Mouse (Mus musculus): ENCODE results near the gene Ankrd34c. TPM values are rescaled to one million over a fixed set of nuclear protein-coding genes. Genes with fewer than 3 reads are reported as not detected.

Gene Ankrd34c
- not detected for total RNA-seq (2021)
- long read RNA-seq, experiment 1: 0 reads
- long read RNA-seq, experiment 2: 0 reads

DNA sequence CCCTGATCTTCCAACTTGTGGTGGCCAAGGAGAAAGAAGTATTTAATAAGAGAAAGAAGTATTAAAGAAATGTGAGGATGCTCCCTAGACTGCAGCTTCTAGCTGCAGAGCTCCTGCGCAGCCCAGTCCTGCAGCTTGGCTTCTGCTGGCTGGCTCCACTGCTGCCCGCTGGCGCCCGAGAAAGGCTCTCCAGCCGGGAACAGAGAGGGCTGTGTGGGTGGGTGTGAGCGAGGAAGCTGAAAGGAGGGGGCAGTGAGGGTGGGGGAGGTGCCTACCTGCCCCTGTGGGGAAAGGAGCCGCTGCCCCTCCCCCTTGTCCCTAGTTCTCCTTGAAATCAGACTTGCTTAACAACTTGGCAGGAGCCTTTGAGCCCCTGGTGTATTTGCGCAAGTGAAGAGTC, at the start of gene Ankrd34c:
Gene Ankrd34c (minus strand): TSS at position 181 of the 400 bp plus-strand sequence.
- intact Hi-C loops (cut with DNase I; ENCODE audit: low total_unique reads): no loop called here
- DNase-seq: no peak

DNA sequence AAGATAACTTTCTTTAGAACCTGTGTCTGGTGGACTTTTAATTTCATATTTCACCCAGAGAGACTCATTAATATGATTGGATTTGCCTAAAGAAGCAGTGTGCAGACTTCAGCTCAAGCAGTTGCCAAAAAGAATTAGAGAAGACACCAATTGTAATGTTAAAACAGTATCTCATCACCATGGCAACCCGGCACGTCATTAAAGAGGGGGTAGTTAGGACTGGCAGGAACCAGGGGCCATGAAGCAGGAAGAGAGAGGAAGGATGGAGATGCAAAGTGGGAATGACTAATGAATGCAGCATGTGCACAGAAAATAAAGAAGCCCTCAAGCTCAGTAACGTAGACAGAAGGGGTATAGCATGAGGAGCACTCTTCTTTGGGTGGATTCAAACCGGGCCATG, 49.3 kb upstream of the Ankrd34c start:
- intact Hi-C loops (cut with DNase I; ENCODE audit: low total_unique reads): no loop called here
- DNase-seq: no peak

DNA sequence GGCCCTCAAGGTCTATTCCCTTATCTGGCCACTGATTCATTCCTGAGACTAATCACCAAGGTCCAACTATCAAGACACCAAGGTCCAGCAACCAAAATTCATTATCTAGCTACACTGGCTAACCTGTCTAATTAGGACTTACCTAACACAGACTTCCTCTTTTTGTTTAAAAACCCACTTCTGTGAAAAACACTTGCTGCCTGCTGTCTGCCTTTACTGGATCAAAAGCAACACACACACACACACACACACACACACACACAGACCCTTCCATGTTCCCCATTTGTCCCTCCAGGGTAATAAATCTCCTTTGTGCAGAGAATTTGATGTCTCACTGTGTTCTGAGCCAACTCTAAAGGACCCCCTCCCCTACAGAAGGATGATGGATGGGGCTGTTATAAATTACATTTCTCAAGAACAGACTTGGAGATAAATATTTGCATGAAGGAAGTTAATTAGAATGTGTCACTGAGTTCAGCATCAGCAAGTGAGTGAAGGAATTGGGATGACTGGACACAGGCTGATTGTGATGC, 43.2 kb upstream of the Ankrd34c start:
- intact Hi-C loops (cut with DNase I; ENCODE audit: low total_unique reads): no loop called here
- DNase-seq: no peak

DNA sequence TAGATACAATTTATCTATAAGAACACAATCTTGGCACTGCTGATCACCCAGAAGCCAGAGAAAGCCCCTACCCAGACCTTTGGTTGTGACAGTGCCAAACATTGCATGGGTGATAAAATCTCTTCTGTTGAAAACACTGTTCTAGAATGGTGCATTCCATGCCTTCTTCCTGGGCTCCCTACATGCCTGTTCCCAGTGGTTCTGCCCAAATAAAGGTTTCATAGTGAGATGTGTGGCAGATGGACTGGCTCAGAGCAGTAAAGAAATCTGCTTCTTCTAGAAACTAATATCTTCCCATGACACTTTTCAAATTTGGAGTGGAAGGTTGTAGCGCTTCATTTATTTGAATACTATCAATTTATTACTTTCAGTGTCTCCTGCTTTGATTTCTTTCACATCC, 41.0 kb upstream of the Ankrd34c start:
- no peak for DNase-seq
- intact Hi-C loops (cut with DNase I; ENCODE audit: low total_unique reads): no loop called here

DNA sequence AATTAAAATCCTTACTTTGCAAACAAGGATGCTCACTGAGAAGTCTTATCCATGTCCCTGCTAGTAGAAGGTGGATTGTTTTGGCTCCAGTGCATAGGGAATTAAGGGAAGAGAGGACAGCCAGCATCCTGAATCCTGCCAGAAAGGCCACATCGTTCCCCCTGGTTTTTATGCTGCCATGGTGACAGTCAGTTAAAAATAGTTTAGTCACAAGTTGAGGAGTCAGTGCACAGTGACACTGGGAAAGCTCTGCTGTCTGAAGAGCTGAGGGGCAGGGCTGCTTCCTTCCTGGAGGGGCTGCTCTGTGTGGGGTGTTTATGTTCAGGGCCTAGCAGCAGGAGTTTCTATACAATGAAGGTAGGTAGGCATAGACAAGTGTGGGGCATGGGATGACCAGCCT, 32.9 kb upstream of the Ankrd34c start:
- no peak for DNase-seq
- intact Hi-C loops (cut with DNase I; ENCODE audit: low total_unique reads): no loop called here

DNA sequence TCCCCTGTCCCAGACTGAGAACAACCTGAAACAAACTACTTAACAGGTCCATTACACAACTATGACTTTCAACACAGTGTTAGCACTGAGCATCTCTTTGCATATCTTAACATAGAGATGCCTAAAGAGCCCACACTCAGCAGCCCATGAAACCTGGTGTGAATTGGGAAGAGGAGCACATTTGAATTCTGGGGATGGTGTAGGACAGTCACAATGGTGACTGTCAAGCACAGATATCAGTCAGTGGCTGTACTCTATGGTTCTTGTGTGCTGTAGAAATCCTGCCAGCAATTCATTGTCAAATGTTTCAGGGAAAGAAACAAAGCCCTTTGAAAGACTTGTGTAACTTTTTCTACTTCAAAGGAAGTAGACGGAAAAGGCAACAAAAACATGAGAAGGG, 23.7 kb upstream of the Ankrd34c start:
- intact Hi-C loops (cut with DNase I; ENCODE audit: low total_unique reads): no loop called here
- DNase-seq: no peak

DNA sequence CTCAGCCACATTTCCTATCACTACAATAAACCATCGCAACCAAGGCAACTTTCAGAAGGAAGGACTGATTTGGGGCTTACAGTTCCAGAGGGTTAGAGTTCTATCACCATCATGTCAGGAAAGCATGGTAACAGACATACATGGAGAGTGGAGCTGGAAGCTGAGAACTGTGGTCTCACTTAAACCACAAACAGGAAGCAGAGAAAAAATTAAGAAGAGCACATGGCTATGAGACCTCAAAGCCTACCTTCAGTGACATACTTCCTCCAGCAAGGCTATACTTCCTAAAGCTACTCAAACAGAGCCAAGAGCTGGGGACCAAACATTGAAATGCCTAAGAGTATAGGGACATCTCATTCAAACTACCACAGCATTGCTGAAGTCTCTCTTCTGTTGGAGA, 20.3 kb upstream of the Ankrd34c start:
- DNase-seq: no peak
- intact Hi-C loops (cut with DNase I; ENCODE audit: low total_unique reads): no loop called here

DNA sequence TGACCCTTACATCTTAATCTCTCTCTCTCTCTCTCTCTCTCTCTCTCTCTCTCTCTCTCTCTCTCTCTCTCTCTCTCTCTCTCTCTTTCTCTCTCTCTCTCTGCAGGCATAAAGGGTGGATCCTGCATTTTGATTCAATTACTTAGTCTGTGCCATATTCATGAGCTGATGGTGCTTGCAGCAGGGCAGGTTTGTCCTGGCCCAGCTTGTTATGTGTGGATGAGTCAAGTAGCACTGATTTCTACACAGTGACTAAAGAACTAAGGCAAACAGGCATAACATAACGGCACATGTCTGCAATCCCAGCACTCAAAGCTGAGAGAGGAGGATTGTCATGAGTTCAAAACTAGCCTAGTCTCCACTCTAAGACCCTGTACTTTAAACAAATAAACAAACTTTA, 19.9 kb upstream of the Ankrd34c start:
- no peak for DNase-seq
- intact Hi-C loops (cut with DNase I; ENCODE audit: low total_unique reads): no loop called here

DNA sequence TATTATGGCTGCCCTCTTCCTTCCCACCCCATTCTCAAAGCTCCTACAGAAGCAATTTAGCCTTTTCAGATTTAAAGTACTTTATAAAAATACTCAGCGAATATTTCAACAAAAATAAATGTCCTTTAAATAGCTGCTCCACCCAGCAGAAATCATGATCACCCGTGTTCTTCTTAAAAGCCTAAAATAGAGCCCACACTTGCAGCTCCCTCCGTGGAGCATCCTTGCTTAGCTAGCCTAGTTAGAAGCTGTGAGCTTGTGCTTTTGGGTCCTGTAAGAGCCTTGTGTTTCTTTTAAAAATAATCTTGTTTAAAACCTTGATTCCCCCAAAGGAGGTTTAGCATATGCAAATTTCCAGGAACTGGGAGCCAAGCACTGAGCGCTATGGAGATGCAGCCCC, 19.3 kb upstream of the Ankrd34c start:
- no peak for DNase-seq
- intact Hi-C loops (cut with DNase I; ENCODE audit: low total_unique reads): no loop called here

DNA sequence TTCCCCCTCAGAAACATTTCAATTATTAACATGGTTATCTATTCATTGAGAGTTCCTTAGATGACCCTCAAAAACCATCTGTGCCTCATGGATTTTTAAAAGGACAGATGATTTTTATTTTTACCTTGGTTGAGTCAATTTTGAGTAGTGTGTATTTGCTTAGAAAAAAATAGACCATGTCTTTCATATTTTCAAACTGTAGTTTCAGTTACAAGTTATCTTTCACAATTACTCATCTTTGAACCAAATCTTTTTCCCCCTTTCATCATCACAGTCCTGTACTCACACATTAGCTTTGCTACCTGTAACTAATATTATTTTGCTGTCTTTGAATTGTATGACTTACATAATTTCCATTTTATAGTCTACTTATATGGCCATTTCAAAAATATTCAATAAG, 1.8 kb upstream of the Ankrd34c start:
- intact Hi-C loops (cut with DNase I; ENCODE audit: low total_unique reads): no loop called here
- DNase-seq: no peak

DNA sequence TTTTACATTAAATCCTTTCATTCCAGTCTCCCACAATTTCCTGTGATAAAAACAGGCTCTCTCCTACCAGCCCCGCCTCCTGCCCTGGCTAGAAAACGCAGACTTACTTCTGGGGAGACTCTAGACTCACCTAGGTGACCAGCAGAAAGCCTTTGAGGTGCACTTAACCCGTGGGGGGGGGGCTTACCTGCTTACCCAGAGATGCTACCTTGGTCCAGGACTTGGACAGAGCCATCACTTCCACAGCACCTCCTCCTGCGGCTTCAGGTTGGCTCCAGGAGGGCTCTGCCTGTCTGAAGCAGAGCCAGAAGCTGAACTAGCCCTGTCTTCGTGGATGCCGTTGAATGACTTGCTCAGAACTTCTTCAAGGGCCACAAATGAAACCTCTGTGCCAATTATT, 387 bp downstream of the Ankrd34c start:
- intact Hi-C loops (cut with DNase I; ENCODE audit: low total_unique reads): no loop called here
- no peak for DNase-seq

DNA sequence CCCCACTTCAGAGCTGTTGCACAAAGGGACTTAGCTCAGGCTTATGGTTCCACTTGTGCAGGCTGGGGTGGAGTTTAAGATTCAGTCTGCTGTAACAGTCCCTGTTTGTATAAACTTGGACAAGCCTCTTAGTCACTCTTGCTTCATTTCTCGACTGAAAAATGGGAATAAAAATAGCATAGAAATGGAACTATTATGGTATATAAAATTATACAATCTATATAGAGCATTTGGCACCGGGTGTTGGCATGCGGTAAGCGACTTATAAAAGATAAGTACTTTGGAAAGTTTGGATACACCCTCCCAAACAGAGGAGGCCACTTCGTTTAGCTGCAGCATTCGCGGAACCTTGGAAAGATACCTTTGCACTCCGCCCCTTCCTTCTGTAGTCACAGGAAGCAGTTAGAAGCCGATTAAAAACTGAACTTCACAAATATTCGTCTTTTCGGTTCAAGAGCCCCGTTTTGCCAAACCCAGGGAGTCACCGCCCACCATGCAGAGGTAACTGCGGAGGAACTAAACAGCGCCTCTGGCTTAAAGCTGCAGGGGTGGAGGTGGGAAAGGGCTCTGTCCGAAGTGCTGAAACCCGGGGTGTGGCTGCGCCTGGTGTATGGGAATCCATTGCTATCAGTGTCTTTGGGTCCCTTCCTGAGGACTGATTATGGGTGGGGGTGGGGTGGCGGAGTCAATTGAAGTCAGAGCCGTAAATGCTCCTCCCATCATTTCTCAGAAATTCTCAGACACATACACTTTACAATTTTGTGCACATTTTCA, 1.2 kb downstream of the Ankrd34c start:
- intact Hi-C loops (cut with DNase I; ENCODE audit: low total_unique reads): no loop called here
- peak; percentile 18 for DNase-seq

DNA sequence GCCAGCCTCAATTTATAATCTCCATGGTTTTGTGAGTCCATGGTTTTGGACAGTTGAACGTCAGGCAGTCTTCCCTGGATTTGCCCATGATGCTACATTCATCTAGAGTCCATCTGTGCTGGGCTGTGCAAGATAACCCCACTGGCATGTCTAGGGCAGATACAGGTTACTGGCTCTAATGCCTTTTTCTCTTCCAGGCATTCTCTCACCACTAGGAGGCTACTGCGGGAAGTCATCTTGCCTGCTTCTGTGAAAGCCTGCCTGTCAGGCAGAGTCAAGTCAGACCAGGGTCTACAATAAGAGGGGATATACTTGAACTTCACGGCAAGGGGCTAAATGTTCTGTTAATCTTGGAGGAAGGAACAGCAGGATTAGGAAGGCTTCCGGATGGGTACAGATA, 31.4 kb downstream of the Ankrd34c start:
- intact Hi-C loops (cut with DNase I; ENCODE audit: low total_unique reads): no loop called here
- no peak for DNase-seq

DNA sequence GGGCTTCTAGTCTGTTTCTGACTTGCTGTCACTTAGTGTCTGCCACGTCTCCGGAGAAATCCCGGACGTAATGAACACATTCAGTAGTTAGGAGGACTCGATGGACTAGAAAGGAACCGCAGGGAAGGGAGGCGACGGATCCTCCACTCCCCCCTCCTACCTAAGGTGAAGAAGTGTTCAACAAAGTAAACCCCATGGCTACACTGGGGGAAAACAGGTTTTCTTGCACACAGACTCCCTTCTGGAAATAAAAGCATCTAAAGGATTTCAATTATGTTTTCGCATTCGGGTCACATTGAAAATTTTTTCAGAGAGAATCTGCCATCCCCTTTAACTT, 33.1 kb downstream of the Ankrd34c start:
- DNase-seq: no peak
- intact Hi-C loops (cut with DNase I; ENCODE audit: low total_unique reads): no loop called here

DNA sequence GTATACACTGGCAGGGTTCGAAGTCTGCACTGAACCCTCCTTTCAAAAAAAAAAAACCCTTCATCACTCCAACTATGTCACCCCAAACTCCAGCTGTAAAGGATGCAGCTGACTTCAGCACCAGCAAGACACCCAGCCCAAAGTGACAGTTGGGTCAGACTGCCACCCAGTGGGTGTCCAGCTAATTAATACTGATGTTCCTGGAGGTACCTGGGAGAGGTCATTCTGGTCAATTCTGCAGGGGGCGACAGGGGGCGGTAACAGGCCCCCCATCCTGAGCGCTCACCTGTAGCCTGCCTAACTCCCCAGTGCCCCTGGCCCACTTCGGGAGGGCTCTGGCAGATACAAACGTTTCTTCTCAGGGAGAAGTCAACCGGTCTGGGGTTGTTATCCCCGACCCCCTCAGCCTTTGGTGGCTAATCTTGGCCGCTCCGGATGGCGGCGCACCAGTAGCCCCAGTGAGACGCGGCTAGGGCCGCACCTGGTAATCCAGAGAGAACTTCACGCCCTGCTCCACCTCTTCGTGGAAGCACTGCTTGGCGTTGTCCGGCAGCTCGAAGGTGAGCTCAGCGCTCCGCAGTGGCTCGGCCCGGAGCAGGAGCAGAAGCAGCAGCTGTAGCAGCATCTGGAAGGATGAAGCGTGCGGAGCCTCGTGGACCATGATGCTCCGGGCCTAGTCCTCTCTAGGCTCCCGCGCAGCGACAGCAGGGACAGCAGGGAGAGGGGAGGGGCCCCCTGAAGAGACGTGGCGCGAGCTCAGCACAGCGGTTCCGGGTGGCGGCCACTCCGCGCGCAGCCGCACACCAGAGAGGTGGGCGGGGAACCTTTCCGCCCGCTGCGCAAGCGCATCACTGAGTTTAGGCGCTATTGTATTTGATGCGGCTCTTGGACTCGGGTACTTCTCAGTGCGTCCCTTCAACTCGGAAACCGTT, 33.7 kb downstream of the Ankrd34c start, which contains the start of gene Tmed3:
Gene Tmed3 (minus strand): TSS at position 804 of the 932 bp plus-strand sequence.
- DNase-seq: peak; percentile 91
- intact Hi-C loops (cut with DNase I; ENCODE audit: low total_unique reads): no loop called here

DNA sequence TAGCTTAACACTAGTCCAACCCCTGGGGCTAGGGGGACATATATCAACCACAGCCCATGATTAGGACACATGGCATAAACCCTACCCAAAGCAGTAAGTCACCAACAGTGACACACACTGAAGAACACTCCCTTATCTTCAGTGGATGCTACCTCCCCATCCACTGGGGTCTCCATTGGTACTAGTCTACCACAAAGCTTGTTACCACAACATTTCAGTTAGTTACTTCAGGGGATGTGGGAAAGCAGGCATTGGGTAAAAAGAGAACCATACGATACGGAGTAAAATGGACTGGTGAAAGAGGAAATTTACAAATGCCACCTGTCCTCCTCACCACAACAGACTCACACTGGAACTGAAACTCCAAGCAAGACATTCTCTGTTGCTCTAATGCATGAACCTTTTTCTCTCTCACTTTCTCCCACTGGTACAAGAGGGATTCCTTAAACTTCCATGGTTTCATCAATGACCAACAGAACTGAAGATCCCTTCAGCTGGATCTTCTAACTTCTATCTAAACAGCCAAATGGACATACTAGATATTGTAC, 37.3 kb downstream of the Ankrd34c start:
- DNase-seq: no peak
- intact Hi-C loops (cut with DNase I; ENCODE audit: low total_unique reads): no loop called here

DNA sequence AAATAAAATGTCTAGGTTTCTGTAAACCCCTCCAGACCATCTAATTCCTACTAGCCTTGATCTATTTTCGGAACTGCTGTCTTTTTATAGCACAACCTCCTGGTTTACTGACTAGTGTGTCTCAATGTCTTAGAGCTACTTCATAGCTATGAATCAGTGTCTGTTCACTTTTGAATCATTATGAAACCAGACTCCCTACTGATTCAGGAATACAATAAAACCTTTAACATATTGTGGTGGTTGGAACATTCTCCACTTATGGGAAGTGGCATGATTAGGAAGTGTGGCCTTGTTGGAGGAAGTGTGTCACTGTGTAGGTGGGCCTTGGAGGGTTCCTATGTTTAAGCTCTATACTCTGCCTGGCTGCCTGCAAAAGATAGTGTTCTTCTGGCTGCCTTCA, 43.1 kb downstream of the Ankrd34c start:
- intact Hi-C loops (cut with DNase I; ENCODE audit: low total_unique reads): no loop called here
- no peak for DNase-seq

DNA sequence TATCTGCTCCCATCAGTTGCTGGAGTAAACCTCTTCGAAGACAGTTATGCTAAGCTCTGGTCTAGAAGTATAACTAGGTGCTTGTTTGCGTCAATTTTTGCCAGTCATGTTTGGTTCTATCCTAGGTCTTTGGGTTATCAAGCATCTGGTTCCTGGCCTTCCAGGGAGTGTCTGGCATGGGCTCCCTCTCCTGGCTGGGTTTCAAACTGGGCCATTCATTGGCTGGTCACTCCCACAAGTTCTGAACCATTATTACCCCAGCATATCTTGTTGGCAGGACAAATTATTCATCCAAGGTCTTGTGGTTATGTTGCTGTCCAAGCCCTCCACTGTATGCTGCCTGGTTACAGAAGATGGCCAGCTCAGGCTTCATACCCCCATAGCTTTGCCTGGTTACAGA, 44.6 kb downstream of the Ankrd34c start:
- intact Hi-C loops (cut with DNase I; ENCODE audit: low total_unique reads): no loop called here
- DNase-seq: no peak

DNA sequence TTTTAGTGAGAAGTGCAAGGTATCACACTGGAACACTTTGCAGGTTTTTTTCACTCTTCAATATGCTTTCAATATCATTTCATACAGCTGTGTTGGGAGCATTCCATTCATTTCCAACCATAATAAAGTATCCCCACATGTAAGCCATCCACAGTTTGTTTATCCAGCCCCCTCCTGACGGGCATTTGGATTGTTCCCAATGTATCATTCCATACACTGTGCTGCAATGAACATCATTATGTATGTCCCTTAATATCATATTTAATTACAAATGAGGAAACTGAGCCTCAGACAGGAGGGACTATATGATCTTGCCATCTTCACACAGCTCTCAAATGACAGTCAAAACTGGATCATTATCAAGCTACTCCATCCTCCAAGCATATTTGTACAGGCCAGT, 49.1 kb downstream of the Ankrd34c start:
- no peak for DNase-seq
- intact Hi-C loops (cut with DNase I; ENCODE audit: low total_unique reads): no loop called here

DNA sequence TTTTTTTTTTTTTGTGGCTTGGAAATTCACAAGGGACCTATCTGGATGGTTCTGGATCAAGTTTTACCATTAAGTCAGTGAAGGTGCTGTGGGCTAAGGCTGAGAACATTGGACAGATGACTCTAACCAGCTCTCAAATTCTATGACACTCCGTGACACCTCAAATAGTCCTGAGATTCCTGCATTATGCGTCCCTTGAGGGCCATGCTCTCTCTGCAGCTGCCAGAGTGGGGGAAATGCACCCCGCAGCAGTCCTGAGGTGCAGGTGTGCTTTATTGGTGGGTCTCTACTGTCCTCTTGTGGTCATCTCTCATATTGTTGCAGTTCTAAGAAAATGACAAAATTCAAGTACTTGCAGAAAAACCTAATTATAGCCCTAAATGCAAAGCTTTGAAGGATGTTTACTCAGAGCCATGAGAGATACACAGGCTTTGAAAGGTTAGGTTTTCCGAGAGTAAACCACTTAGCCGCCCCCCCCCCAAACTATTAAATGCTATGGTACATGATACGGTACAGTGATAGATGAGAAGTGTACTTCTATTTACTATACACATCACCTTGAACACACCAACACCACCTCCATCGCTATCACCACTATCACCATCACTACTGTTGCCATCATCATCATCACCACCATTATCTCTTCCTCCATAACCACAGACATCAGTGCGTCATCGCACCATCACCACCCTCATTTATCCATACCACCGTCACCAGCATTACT, 50.6 kb downstream of the Ankrd34c start:
- intact Hi-C loops (cut with DNase I; ENCODE audit: low total_unique reads): no loop called here
- DNase-seq: no peak
